Mouse (Mus musculus): ENCODE measurements around the gene 1700025B11Rik.
A peak's percentile ranks its signal among the peaks of the same experiment; 100 is the strongest.
"Not testable (repeated sequence)": the region's sequence is repeated elsewhere in the genome, so short reads cannot be mapped to it uniquely, and the experiment has no call there.

Gene 1700025B11Rik

DNA sequence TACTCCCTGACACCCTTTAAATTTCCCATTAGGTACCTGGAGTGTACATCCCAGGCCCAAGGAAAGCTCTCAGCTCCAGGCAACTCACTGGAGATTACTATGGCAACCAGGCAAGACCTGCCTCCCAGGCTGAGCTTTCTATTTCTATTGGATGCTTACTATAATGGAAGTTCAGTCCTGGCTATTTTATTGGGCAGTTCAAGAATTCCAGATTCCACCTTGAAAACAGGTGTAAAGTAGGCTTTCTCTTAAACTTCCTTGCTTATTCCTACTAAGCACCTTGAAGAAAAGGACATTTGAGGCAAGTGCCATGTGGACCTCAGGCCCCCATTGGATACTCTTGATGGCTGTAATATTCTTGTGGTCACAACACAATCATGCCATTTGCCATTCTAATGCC lies at the start of gene 1700025B11Rik:
Gene 1700025B11Rik, minus strand, starts transcription at position 101 of the 400 bp plus-strand sequence.
- DNase-seq (ENCODE audit: low read depth, low spot score) = no peak

DNA sequence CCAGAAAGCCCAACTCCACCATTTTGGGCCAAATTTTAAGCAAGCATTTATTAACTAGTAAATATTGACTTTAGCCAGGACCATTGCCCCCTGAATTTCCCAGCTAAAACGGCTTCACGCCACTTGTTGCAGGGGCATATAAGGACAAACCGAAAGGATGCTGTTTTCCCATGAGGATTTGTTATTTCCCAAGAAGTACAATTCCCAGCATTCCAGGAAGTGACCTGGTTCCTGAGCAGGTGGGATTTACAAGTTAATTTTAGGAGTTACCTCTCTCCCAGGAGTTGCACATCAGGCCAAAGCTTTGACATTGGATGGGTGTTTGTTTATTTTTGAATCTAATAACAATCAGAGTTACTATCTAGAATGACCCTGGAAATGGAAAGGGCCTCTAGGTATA lies 44.4 kb upstream of the 1700025B11Rik start:
- peak; percentile 23 for DNase-seq (ENCODE audit: low read depth, low spot score)

DNA sequence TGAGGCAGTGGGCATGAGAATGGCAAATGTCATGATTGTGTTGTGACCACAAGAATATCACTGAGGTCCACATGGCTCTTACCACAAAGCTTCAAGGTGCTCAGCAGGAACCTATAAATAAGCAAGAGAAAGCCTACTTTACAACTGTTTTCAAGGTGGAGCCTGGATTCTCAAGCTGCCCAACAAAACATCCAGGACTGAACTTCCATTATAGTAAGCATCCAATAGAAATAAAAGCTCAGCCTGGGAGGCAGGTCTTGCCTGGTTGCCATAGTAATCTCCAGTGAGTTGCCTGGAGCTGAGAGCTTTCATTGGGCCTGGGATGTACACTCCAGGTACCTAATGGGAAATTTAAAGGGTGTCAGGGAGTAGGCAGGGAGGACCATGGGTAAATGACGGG lies 37.3 kb upstream of the 1700025B11Rik start, which contains the start of gene Gm36245:
Gene Gm36245, plus strand, starts transcription at position 301 of the 400 bp plus-strand sequence.
- DNase-seq (ENCODE audit: low read depth, low spot score) = no peak

DNA sequence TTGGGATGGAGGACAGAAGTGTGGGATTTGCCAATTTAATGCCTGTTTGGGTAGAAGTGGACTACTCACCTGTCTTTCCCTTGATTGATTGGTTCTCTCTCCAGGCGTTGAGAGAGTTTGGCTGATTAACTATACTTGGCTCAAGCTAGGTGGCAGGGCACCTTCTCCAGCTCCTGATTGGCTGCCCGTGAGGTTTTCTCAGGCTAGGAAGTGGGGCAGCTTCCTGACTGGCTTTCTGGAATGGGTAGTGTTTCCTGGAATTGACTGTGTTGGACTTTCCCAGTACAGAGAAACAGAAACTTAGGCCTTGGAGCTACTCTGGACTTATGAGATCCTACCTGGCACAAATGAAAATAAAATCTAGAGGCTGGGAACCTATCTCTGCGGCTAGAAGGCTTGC lies 36.7 kb upstream of the 1700025B11Rik start:
- peak; percentile 33 for DNase-seq (ENCODE audit: low read depth, low spot score)

DNA sequence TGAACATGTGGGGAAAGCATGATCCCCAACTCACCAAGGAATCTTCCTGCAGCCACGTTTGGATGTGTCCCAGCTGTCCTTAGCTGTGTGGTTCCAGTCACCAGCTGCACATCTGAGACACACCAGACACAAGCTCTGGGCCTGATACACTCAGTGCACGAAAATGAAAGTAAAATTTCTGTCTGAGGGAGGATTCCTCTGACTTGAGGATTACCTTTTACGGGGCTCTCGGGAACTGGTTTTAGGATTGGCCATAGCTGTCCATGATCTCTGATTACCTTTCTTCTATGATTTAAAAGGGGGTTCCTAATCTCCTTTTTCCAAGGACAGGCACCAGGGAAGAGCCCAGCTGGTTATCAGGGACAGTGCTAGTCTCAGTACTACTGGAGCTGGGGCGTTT lies 34.3 kb upstream of the 1700025B11Rik start, which contains the start of gene Apol10b:
Gene Apol10b, minus strand, starts transcription at position 165 of the 400 bp plus-strand sequence.
- DNase-seq (ENCODE audit: low read depth, low spot score) = no peak

DNA sequence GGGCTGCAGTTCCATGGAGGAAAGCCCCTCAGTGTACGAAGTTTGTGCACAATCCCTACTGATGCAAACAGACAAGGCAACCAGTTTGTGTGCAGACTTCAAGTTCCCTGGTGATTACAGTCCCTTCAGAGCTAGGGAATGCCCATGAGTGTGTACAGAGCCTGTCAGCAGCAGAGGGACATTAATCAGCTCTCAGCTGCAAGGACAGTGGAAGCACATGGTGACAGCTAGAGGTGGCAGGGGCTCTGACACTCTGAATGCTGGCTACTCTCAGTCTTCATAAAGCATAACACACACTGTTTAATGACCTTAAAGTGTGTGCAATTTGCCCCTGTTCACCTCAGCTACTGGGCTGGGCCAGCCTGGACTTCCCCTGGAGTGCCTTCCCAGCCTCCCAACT lies 31.9 kb upstream of the 1700025B11Rik start:
- no peak for DNase-seq (ENCODE audit: low read depth, low spot score)

DNA sequence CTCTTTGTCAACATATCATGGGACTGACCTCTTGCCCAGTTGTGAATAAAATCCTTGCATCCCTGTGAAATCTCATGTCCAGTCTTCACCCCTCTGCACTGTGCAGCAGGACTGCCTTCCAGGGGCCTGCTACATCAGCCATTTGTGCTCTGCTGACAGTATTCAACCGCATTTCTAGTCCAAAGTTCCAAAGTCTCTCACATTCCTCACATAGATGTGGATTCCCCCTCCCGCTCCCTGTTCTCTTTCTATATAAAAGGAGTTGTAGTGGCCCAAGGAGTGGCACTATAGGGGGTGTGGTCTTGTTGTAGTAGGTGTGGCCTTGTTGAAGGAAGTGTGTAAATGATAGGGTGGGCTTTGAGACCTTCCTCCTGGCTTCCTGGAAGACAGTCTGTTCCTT lies 29.2 kb upstream of the 1700025B11Rik start:
- no peak for DNase-seq (ENCODE audit: low read depth, low spot score)

DNA sequence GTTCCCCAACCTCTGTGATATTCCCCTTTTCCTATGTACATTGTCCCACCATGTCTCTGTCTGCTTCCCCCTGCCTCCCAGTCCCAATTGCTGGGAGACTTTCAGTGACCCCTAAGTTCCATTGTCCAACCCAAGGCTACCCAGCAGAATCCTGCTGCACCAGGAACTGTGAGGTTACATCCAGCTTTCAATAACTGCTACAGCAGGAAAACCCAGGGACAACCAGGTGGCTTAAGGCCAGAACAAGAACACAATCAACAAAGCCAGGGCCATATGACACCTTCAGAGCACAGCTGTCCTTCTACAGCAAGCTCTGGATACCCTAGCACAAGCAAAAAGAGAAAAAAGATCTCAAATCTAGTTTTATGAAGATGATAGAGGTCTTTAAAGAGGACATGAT lies 27.3 kb upstream of the 1700025B11Rik start:
- DNase-seq (ENCODE audit: low read depth, low spot score) = no peak

DNA sequence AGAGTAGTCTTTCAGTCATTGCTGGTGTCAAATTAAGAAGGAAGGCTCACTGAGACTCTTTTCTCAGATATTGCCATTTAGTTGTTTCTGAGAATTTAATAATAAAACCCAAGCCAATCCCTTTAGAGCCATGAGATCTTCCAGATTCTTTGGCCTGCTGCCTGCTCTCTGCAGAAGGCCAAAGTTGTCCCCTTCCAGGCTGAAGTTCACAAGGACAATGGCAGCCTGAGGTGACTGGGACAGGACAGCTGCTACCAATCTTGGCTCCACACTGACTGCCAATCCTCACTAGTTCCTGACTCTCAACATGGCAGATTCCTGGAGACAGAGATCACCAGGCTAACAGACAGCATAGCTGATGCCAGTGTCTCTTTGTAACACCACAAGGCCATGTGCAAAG lies 25.3 kb upstream of the 1700025B11Rik start:
- DNase-seq (ENCODE audit: low read depth, low spot score) = no peak

DNA sequence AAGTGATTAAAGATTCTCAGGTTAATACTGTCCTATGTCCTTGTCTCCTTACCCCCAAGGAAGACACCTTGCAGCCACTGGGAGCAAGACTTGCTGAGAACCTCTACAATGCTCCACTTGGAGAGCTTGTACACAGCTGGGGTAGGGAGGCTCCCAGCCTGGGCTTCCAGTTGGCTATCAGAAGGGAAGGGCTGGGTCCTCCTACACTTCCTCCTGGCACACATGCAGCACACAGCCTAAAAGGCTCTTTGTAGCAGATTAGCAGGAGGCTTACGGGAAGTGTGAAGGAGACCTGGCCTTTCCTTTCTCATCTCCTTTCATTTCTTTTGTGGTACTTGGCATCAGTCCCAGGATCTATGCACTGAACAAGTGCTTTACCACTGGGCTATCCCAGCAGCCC lies 20.0 kb upstream of the 1700025B11Rik start:
- DNase-seq (ENCODE audit: low read depth, low spot score) = peak; percentile 50

DNA sequence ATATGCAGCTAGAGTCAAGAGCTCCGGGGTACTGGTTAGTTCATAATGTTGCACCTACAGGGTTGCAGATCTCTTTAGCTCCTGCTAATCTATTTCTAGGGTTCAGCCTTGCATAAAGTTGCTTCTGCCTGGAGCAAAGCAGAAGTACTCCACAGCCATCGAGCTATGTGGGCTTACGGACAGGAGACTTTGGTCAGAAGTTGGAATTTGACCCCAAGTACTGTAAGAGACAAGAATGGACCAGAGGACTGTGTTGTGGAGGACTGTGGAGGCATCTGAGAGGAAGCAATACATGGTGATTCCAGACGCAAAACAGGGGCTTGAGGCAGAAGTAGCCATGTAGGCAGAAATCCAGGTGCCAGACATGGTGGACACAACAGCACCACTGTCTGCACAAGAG lies 17.6 kb upstream of the 1700025B11Rik start:
- DNase-seq (ENCODE audit: low read depth, low spot score) = no peak

DNA sequence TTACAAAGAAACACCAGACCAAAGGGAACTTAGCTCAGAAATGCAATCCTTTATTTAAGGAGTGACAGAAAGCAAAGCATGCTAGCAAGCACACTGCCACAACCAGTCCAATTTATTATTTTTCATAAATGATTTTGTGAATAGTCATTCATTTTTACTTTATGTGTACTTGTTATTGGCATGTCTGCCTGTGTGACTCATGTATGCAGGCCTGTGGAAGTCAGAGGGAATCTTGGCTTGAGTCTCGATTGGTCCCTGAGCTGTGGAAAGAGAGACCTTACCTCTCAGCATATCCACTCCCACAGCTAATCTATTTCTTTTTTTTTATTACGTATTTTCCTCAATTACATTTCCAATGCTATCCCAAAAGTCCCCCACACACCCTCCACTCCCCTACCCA lies 17.1 kb upstream of the 1700025B11Rik start:
- no peak for DNase-seq (ENCODE audit: low read depth, low spot score)

DNA sequence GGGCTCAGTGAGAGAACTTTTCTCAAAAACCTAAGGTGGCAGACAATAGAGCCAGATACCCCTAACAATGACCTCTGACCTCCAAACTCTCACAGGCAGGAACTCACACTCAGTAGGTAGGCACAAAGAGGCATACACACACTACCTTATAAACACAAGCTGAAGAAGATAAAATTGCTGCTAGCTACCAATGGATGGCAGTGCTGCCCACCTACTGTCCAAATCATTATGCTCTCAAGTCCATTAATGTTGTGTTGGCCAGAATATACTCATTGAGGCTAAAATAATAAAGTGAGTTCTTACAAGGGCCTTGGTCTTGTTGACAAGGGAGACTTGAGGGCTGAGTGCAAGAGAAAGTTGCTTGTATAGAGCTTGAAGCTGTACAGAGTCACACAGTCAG lies 1.5 kb upstream of the 1700025B11Rik start:
- DNase-seq (ENCODE audit: low read depth, low spot score) = no peak

DNA sequence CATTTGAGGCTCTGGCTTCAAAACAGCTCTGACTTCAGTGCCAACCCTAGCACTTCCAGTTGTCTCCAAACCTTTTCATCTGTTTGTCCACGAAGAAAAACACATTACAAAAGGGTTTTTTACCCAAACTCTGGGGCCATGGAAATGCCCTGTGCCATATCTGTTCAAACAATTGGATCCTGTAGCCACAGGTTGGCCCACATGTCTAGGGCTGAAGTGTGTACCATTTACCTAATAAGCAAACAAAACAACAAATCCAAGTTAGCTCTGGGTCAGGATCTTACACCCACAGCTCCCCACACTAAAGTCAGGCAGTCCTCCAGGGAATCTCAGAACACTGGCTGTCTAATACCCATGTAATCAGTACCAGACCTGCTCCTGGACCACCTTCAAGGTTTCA lies 22.5 kb downstream of the 1700025B11Rik start:
- not testable (repeated sequence) for DNase-seq (ENCODE audit: low read depth, low spot score)

DNA sequence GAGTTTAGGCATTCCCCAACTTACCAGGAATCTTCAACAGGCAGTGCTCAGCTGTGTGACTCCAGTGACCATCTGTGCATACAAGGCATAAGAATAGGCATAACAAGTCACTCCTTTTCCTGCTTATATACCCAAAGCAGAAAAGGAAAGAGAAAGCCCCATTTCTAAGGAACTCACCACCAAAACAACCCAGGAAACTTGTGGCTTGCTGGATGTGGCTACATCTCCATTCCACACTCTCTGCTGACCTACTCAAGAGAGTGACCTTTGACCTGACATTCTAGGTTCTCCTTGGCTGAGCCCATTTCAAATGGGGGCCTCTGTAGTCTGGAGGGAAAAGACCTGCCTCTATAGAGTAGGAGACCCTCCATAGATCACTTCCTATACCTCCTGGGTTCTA lies 28.5 kb downstream of the 1700025B11Rik start, which contains the start of gene Apol7c:
Gene Apol7c, minus strand, starts transcription at position 101 of the 400 bp plus-strand sequence.
- no peak for DNase-seq (ENCODE audit: low read depth, low spot score)

DNA sequence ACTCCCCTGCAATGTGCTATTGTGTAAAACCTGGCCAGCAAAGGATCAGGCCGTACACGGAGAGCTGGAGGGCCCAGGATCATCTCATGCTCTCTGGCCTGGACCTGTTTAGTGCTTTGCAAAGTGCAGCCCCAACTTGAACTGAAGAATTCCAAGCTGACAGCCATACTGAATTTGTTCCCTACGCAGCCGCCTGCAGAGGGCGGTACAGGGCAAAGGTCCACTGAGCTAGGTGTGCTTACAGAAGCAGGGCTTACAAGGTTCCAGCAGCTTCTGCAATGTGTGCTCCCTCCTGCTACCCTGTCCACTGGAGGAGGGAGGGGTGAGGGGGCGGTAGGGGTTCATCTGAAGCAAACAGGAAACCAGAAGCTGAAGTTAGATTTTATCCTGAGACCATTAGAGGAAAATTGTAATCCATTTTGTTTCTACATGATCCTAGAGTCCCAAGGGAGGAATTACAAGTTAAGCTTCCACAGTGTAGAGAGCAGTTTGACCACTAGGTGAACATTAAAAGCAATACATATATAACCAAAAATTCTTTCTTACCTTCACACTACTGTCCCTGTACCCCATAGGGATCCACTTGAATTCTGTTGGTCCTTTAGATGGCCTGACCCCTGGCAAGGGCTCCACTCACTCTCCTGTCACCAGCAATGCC lies 38.4 kb downstream of the 1700025B11Rik start:
- not testable (repeated sequence) for DNase-seq (ENCODE audit: low read depth, low spot score)

DNA sequence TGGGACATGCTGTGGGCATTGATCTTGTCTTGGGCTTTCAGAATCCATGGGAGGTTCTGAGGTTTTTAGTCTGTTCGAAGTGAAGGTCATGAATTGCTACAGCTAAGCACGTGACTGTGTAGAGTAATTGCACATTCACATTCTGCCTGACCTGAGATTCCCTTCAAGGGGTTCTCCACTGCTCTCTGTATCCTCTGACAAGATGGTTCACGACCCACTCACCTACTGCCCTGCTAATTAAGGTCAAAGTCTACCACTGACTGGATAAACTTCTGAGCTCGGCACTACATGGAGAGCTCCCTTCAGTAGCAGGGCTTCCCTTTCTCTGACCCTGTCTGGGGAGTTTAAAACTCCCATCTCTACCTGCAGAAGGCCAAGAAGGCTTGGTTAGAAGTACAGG lies 41.1 kb downstream of the 1700025B11Rik start:
- DNase-seq (ENCODE audit: low read depth, low spot score) = not testable (repeated sequence)
